Mouse (Mus musculus): ENCODE data around the gene Tmem11. TPM values are rescaled to one million over a fixed set of nuclear protein-coding genes. Genes with fewer than 3 reads are reported as not detected.

Gene Tmem11
- polyA plus RNA-seq, 1 experiment, result 61.5 TPM

GRCm38 (mm10) chr11:60909626-60910025, 30.6 kb upstream of the Tmem11 start:
- Histone ChIP-seq H3K79me3 (ENCODE audit: low read depth) (no peaks in the 10 kb centered on the region), H3K27me3 (ENCODE audit: control insufficient read depth, insufficient read depth, insufficient read length) (no peaks in the 10 kb centered on the region), H3ac (ENCODE audit: control insufficient read depth, insufficient read length, low read depth) (no peak overlapping the region), H3K79me2 (ENCODE audit: control insufficient read depth, insufficient read depth) (no peaks in the 10 kb centered on the region), H3K4me3 (ENCODE audit: insufficient read depth, poor library complexity, severe bottlenecking) (no peak overlapping the region), H3K36me3 (ENCODE audit: control insufficient read depth, insufficient read depth) (no peaks in the 10 kb centered on the region)
- TF ChIP-seq USF1 (IDR thresholded peaks at IDR 0.05; ENCODE audit: low read depth), result no peak
- no peak for TF ChIP-seq FOSL1 (IDR thresholded peaks at IDR 0.05; ENCODE audit: insufficient read depth, low read length, poor library complexity, severe bottlenecking)
- no peak for TF ChIP-seq MAX (IDR thresholded peaks at IDR 0.05)

GRCm38 (mm10) chr11:60908073-60908472, 29.0 kb upstream of the Tmem11 start:
- Histone ChIP-seq H3K79me3 (ENCODE audit: low read depth) (no peaks in the 10 kb centered on the region), H3ac (ENCODE audit: control insufficient read depth, insufficient read length, low read depth) (no peak overlapping the region), H3K27me3 (ENCODE audit: control insufficient read depth, insufficient read depth, insufficient read length) (no peaks in the 10 kb centered on the region), H3K79me2 (ENCODE audit: control insufficient read depth, insufficient read depth) (no peaks in the 10 kb centered on the region), H3K4me3 (ENCODE audit: insufficient read depth, poor library complexity, severe bottlenecking) (no peak overlapping the region), H3K36me3 (ENCODE audit: control insufficient read depth, insufficient read depth) (no peaks in the 10 kb centered on the region)
- TF ChIP-seq MYOG (IDR thresholded peaks at IDR 0.05; ENCODE audit: control insufficient read depth, extremely low read depth, insufficient read length) (no peak), FOSL1 (IDR thresholded peaks at IDR 0.05; ENCODE audit: insufficient read depth, low read length, poor library complexity, severe bottlenecking) (no peak), USF1 (IDR thresholded peaks at IDR 0.05; ENCODE audit: low read depth) (no peak), CTCF (IDR thresholded peaks at IDR 0.05; ENCODE audit: control insufficient read depth, insufficient read depth, insufficient read length) (no peak), MAX (IDR thresholded peaks at IDR 0.05) (no peak), CEBPB (IDR thresholded peaks at IDR 0.05; ENCODE audit: low read depth) (no peak), MYOD1 (IDR thresholded peaks at IDR 0.05; ENCODE audit: control insufficient read depth, insufficient read length, low read depth) (no peak)

GRCm38 (mm10) chr11:60906449-60906848, 27.4 kb upstream of the Tmem11 start:
- H3K4me3 ChIP-seq (ENCODE audit: insufficient read depth, poor library complexity, severe bottlenecking), result no peak overlapping the region
- no peak overlapping the region for H3ac ChIP-seq (ENCODE audit: control insufficient read depth, insufficient read length, low read depth)
- H3K79me3 ChIP-seq (ENCODE audit: low read depth), result no peaks in the 10 kb centered on the region
- no peak for TF ChIP-seq MYOD1 (IDR thresholded peaks at IDR 0.05; ENCODE audit: control insufficient read depth, insufficient read length, low read depth)
- TF ChIP-seq MYOG (IDR thresholded peaks at IDR 0.05; ENCODE audit: control insufficient read depth, extremely low read depth, insufficient read length), result no peak
- TF ChIP-seq FOSL1 (IDR thresholded peaks at IDR 0.05; ENCODE audit: insufficient read depth, low read length, poor library complexity, severe bottlenecking), result no peak
- no peak for TF ChIP-seq CEBPB (IDR thresholded peaks at IDR 0.05; ENCODE audit: low read depth)
- TF ChIP-seq USF1 (IDR thresholded peaks at IDR 0.05; ENCODE audit: low read depth), result no peak
- no peak for TF ChIP-seq CTCF (IDR thresholded peaks at IDR 0.05; ENCODE audit: control insufficient read depth, insufficient read depth, insufficient read length)
- no peak for TF ChIP-seq MAX (IDR thresholded peaks at IDR 0.05)
- H3K36me3 ChIP-seq (ENCODE audit: control insufficient read depth, insufficient read depth), result no peaks in the 10 kb centered on the region
- H3K27me3 ChIP-seq (ENCODE audit: control insufficient read depth, insufficient read depth, insufficient read length), result no peaks in the 10 kb centered on the region
- no peaks in the 10 kb centered on the region for H3K79me2 ChIP-seq (ENCODE audit: control insufficient read depth, insufficient read depth)

- no peak overlapping the region for H3K4me3 ChIP-seq (ENCODE audit: insufficient read depth, poor library complexity, severe bottlenecking)
- H3ac ChIP-seq (ENCODE audit: control insufficient read depth, insufficient read length, low read depth), result no peak overlapping the region
- H3K36me3 ChIP-seq (ENCODE audit: control insufficient read depth, insufficient read depth), result no peaks in the 10 kb centered on the region
- no peaks in the 10 kb centered on the region for H3K27me3 ChIP-seq (ENCODE audit: control insufficient read depth, insufficient read depth, insufficient read length)
- H3K79me2 ChIP-seq (ENCODE audit: control insufficient read depth, insufficient read depth), result no peaks in the 10 kb centered on the region
- TF ChIP-seq CTCF (IDR thresholded peaks at IDR 0.05; ENCODE audit: control insufficient read depth, insufficient read depth, insufficient read length) (no peak), USF1 (IDR thresholded peaks at IDR 0.05; ENCODE audit: low read depth) (no peak), FOSL1 (IDR thresholded peaks at IDR 0.05; ENCODE audit: insufficient read depth, low read length, poor library complexity, severe bottlenecking) (no peak), MAX (IDR thresholded peaks at IDR 0.05) (no peak), CEBPB (IDR thresholded peaks at IDR 0.05; ENCODE audit: low read depth) (no peak), MYOD1 (IDR thresholded peaks at IDR 0.05; ENCODE audit: control insufficient read depth, insufficient read length, low read depth) (no peak), MYOG (IDR thresholded peaks at IDR 0.05; ENCODE audit: control insufficient read depth, extremely low read depth, insufficient read length) (no peak)
- no peaks in the 10 kb centered on the region for H3K79me3 ChIP-seq (ENCODE audit: low read depth)
These were observed 26.5 kb upstream of the Tmem11 start for GRCm38 (mm10) chr11:60905407-60906120.

GRCm38 (mm10) chr11:60903661-60904061, 24.6 kb upstream of the Tmem11 start:
- Histone ChIP-seq H3K4me3 (ENCODE audit: insufficient read depth, poor library complexity, severe bottlenecking) (no peak overlapping the region), H3K79me3 (ENCODE audit: low read depth) (no peaks in the 10 kb centered on the region), H3ac (ENCODE audit: control insufficient read depth, insufficient read length, low read depth) (no peak overlapping the region), H3K36me3 (ENCODE audit: control insufficient read depth, insufficient read depth) (no peaks in the 10 kb centered on the region), H3K27me3 (ENCODE audit: control insufficient read depth, insufficient read depth, insufficient read length) (no peaks in the 10 kb centered on the region), H3K79me2 (ENCODE audit: control insufficient read depth, insufficient read depth) (no peaks in the 10 kb centered on the region)
- TF ChIP-seq CTCF (IDR thresholded peaks at IDR 0.05; ENCODE audit: control insufficient read depth, insufficient read depth, insufficient read length), result no peak
- no peak for TF ChIP-seq FOSL1 (IDR thresholded peaks at IDR 0.05; ENCODE audit: insufficient read depth, low read length, poor library complexity, severe bottlenecking)
- TF ChIP-seq MYOD1 (IDR thresholded peaks at IDR 0.05; ENCODE audit: control insufficient read depth, insufficient read length, low read depth), result no peak
- no peak for TF ChIP-seq MAX (IDR thresholded peaks at IDR 0.05)
- TF ChIP-seq MYOG (IDR thresholded peaks at IDR 0.05; ENCODE audit: control insufficient read depth, extremely low read depth, insufficient read length), result no peak
- no peak for TF ChIP-seq CEBPB (IDR thresholded peaks at IDR 0.05; ENCODE audit: low read depth)
- no peak for TF ChIP-seq USF1 (IDR thresholded peaks at IDR 0.05; ENCODE audit: low read depth)

- Histone ChIP-seq H3K79me3 (ENCODE audit: low read depth) (no peaks in the 10 kb centered on the region), H3ac (ENCODE audit: control insufficient read depth, insufficient read length, low read depth) (no peak overlapping the region), H3K4me3 (ENCODE audit: insufficient read depth, poor library complexity, severe bottlenecking) (no peak overlapping the region), H3K27me3 (ENCODE audit: control insufficient read depth, insufficient read depth, insufficient read length) (no peaks in the 10 kb centered on the region), H3K79me2 (ENCODE audit: control insufficient read depth, insufficient read depth) (no peaks in the 10 kb centered on the region), H3K36me3 (ENCODE audit: control insufficient read depth, insufficient read depth) (no peaks in the 10 kb centered on the region)
- no peak for TF ChIP-seq MYOD1 (IDR thresholded peaks at IDR 0.05; ENCODE audit: control insufficient read depth, insufficient read length, low read depth)
- no peak for TF ChIP-seq FOSL1 (IDR thresholded peaks at IDR 0.05; ENCODE audit: insufficient read depth, low read length, poor library complexity, severe bottlenecking)
- TF ChIP-seq CTCF (IDR thresholded peaks at IDR 0.05; ENCODE audit: control insufficient read depth, insufficient read depth, insufficient read length), result no peak
- no peak for TF ChIP-seq MAX (IDR thresholded peaks at IDR 0.05)
- no peak for TF ChIP-seq USF1 (IDR thresholded peaks at IDR 0.05; ENCODE audit: low read depth)
- no peak for TF ChIP-seq MYOG (IDR thresholded peaks at IDR 0.05; ENCODE audit: control insufficient read depth, extremely low read depth, insufficient read length)
- no peak for TF ChIP-seq CEBPB (IDR thresholded peaks at IDR 0.05; ENCODE audit: low read depth)
These were observed 23.4 kb upstream of the Tmem11 start for GRCm38 (mm10) chr11:60902486-60902885.
